Mouse (Mus musculus) lung, adult 2 months (tissue): ENCODE results near the gene Cap1.

ENCODE experiments used
- CTCF ChIP-seq: fragments of 200-500 bp; IDR thresholded peaks from 2 replicates; pipeline ENCODE4 v1.5.1; 2011; ENCODE audit warnings: mild to moderate bottlenecking, low read length, control low read depth; ENCODE audit not compliant: insufficient read depth
- POLR2A ChIP-seq: fragments of 200-500 bp; IDR thresholded peaks from 2 replicates; pipeline ENCODE4 v1.6.1; 2011; ENCODE audit warnings: low read depth, mild to moderate bottlenecking, control low read depth, low read length, borderline replicate concordance; ENCODE audit errors: extremely low read depth

DNA sequence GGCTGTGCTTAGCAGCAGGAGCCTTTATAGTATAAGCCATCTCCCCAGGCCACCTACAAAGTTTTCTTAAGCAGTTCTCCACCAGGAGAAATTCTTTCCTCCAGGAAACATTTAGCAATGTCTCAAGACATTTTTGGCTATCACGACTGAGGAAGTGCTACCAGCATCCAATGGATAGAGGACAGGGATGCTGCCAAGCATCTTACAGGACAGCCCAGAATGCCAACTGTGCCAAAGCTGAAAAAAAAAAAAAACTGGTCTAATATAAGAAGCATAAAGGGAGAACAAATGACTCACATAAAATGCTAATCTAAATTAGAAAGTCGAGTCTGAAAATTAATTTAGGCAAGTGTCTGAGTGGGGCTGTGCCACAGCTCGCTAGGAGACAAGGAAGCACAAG, 3.3 kb downstream of the Cap1 start:
- TF ChIP-seq CTCF = no peak
- TF ChIP-seq POLR2A = no peak
